Mouse (Mus musculus) E14TG2a.4 (cell line): ENCODE results near the gene Stum.

Experiments used
- CTCF ChIP-seq: conservative IDR thresholded peaks from 2 replicates; pipeline ENCODE4 v1.5.1; 2014; ENCODE audit warnings: low read length
- POU5F1 ChIP-seq: IDR thresholded peaks from 2 replicates; pipeline ENCODE4 v1.6.1; 2014; ENCODE audit warnings: low read length, borderline replicate concordance

DNA sequence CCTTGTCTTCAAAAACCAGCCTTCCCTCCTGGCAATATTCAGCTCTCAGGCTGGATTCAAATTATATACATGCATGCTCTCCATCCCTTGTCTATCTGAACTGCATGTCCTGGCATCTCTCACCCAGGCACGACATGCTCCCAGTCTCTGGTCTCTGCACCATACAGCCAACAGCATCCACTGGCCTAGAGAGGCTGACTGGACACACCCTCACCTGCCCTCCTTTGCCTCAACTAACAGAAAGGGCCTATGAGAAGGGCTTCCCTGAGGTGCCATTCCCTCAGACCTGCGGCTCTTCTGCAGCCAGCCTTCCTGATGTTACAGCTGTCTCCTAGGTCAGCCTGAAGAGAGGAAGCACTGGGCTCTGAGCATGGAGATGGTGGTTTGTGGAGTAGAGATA, 64.2 kb downstream of the Stum start:
- TF ChIP-seq CTCF (no peak), POU5F1 (no peak)
